Mouse (Mus musculus) olfactory bulb, adult 2 months (tissue): ENCODE measurements at regions not wholly inside any gene's neighbourhood (a gene's known extent, or its start where the extent isn't known, plus 50 kb on each side); places are given as distances from the start of the nearest gene placed in this dataset.

ENCODE experiments used
- CTCF ChIP-seq: fragments of 200-500 bp; IDR thresholded peaks from 2 replicates; pipeline ENCODE4 v1.5.1; 2012; ENCODE audit warnings: low read depth, mild to moderate bottlenecking, low read length, moderate library complexity; ENCODE audit not compliant: insufficient read depth
- POLR2A ChIP-seq: fragments of 200-500 bp; IDR thresholded peaks from 2 replicates; pipeline ENCODE4 v1.6.1; 2012; ENCODE audit warnings: mild to moderate bottlenecking, low read depth, low read length, moderate library complexity; ENCODE audit not compliant: insufficient read depth

DNA sequence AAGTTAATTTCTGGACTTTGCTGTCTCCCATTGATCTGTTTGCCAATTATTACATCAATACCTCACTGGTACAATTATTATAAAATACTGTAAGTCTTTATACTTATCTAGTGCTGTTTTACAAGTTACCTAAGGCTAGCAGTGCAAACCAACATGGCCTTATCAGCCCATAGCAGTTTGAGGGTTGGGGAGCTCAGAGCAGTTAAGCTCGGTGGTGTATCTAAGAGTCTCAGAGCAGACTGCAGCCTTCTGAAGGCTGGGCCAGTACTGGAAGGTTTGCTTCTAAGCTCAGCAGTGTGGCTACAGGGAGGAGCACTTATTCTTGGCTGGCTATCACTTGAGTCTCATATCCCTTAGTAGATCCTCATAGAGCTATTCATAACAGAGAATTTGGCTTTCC, 212.4 kb upstream of the Klf3 start:
- TF ChIP-seq POLR2A (no peak), CTCF (no peak)
